Comparison of ENCODE assay signal across 8 mouse cellular contexts in genomic region chr7:99140984-99141918, GRCm38 (mm10). TPM values are rescaled to one million over a fixed set of nuclear protein-coding genes. Genes with fewer than 3 reads are reported as not detected.
A peak's percentile ranks its signal among the peaks of the same experiment; 100 is the strongest.
DNase-seq lines count a peak whose midpoint lies in the region; ATAC-seq and TF ChIP-seq lines count a peak whose summit lies in the region.

Uvrag (minus strand) TSS chr7:99141141.

- peak within 1 kb of the TSS; percentile 99 for H3K4me3 ChIP-seq in E14TG2a.4 (replicated peaks; ENCODE audit: low read length)
- H3K4me3 ChIP-seq in forebrain, embryonic 12.5 days (replicated peaks) = peak within 1 kb of the TSS; percentile 94
- H3K4me3 ChIP-seq in heart, postnatal 0 days (ENCODE audit: low read depth, low read length) = peak within 1 kb of the TSS; percentile 100
- peak within 1 kb of the TSS; percentile 92 for H3K4me3 ChIP-seq in liver, embryonic 16.5 days (ENCODE audit: low read depth, low read length)
- H3K4me3 ChIP-seq in neural tube, embryonic 13.5 days = peak within 1 kb of the TSS; percentile 98
- H3K4me3 ChIP-seq in testis, adult 2 months (ENCODE audit: control insufficient read depth, low read depth, low read length) = peak within 1 kb of the TSS; percentile 84

- H3K27me3 ChIP-seq in E14TG2a.4 (ENCODE audit: insufficient read depth, low read length) = peaks cover 17% of the 10 kb centered on the region
- H3K27me3 ChIP-seq in forebrain, embryonic 12.5 days = 0 out of 2 replicates have a peak, but pooled peaks cover 2% of the 10 kb centered on the region
- H3K27me3 ChIP-seq in heart, postnatal 0 days (ENCODE audit: control insufficient read depth, insufficient read depth, low read length) = no peaks in the 10 kb centered on the region
- no peaks in the 10 kb centered on the region for H3K27me3 ChIP-seq in liver, embryonic 16.5 days (ENCODE audit: control insufficient read depth, insufficient read depth, low read depth, low read length)
- H3K27me3 ChIP-seq in neural tube, embryonic 13.5 days = no peaks in the 10 kb centered on the region
- no peaks in the 10 kb centered on the region for H3K27me3 ChIP-seq in testis, adult 2 months (ENCODE audit: control insufficient read depth, insufficient read depth, low read length)

- no peak for TF ChIP-seq CTCF in E14TG2a.4 (conservative IDR thresholded peaks at IDR 0.05; ENCODE audit: low read length)
- TF ChIP-seq CTCF in heart, postnatal 0 days (IDR thresholded peaks at IDR 0.05; ENCODE audit: low read depth) = no peak
- TF ChIP-seq CTCF in testis, adult 2 months (IDR thresholded peaks at IDR 0.05; ENCODE audit: control insufficient read depth, insufficient read depth, insufficient replicate concordance, low read depth, low read length) = no peak

- under 1% methylated on average over 51 of the region's 51 CpGs for WGBS in forebrain, embryonic 12.5 days
- 1% methylated on average over 51 of the region's 51 CpGs for WGBS in heart, postnatal 0 days
- under 1% methylated on average over 51 of the region's 51 CpGs for WGBS in liver, embryonic 16.5 days (ENCODE audit: insufficient replicate concordance)
- under 1% methylated on average over 51 of the region's 51 CpGs for WGBS in neural tube, embryonic 13.5 days

- peak; percentile 99 for ATAC-seq in forebrain, embryonic 12.5 days (ENCODE audit: low FRiP score)
- peak; percentile 96 for ATAC-seq in heart, postnatal 0 days (ENCODE audit: insufficient read depth, low read depth)
- ATAC-seq in liver, embryonic 16.5 days (ENCODE audit: low read depth) = peak; percentile 94
- peak; percentile 99 for ATAC-seq in neural tube, embryonic 13.5 days (ENCODE audit: low read depth)

- peak; percentile 81 for TF ChIP-seq POLR2A in testis, adult 2 months (IDR thresholded peaks at IDR 0.05; ENCODE audit: control insufficient read depth, low read depth, low read length)

- H3K9me3 ChIP-seq in E14TG2a.4 (ENCODE audit: low read length) = no peaks in the 10 kb centered on the region
- no peaks in the 10 kb centered on the region for H3K9me3 ChIP-seq in forebrain, embryonic 12.5 days
- H3K9me3 ChIP-seq in heart, postnatal 0 days (replicated peaks; ENCODE audit: control insufficient read depth, low read length) = no peaks in the 10 kb centered on the region
- no peaks in the 10 kb centered on the region for H3K9me3 ChIP-seq in liver, embryonic 16.5 days (replicated peaks; ENCODE audit: control insufficient read depth, low read length)
- H3K9me3 ChIP-seq in neural tube, embryonic 13.5 days = no peaks in the 10 kb centered on the region

- H3K27ac ChIP-seq in forebrain, embryonic 12.5 days = peak within 1 kb of the TSS; percentile 87
- peak within 1 kb of the TSS; percentile 98 for H3K27ac ChIP-seq in heart, postnatal 0 days (ENCODE audit: low read depth)
- peak within 1 kb of the TSS; percentile 77 for H3K27ac ChIP-seq in liver, embryonic 16.5 days (ENCODE audit: low read length)
- H3K27ac ChIP-seq in neural tube, embryonic 13.5 days (replicated peaks) = peak within 1 kb of the TSS; percentile 93
- H3K27ac ChIP-seq in testis, adult 2 months (ENCODE audit: control insufficient read depth, insufficient read depth, low read depth, low read length) = peak within 1 kb of the TSS; percentile 80

- H3K9ac ChIP-seq in forebrain, embryonic 12.5 days = peak within 1 kb of the TSS; percentile 90
- peak within 1 kb of the TSS; percentile 95 for H3K9ac ChIP-seq in heart, postnatal 0 days (replicated peaks; ENCODE audit: low read depth, low read length)
- H3K9ac ChIP-seq in liver, embryonic 16.5 days (ENCODE audit: low read depth, low read length) = peak within 1 kb of the TSS; percentile 88
- peak within 1 kb of the TSS; percentile 92 for H3K9ac ChIP-seq in neural tube, embryonic 13.5 days

- peak within 1 kb of the TSS; percentile 72 for H3K4me2 ChIP-seq in forebrain, embryonic 12.5 days
- peak within 1 kb of the TSS; percentile 80 for H3K4me2 ChIP-seq in heart, postnatal 0 days (ENCODE audit: low read depth, low read length)
- H3K4me2 ChIP-seq in liver, embryonic 16.5 days (ENCODE audit: low read depth, low read length) = peak within 1 kb of the TSS; percentile 86
- H3K4me2 ChIP-seq in neural tube, embryonic 13.5 days = peak within 1 kb of the TSS; percentile 77

- H3K36me3 ChIP-seq in E14TG2a.4 (ENCODE audit: insufficient read depth, low read length) = no peaks in the 10 kb centered on the region
- no peaks in the 10 kb centered on the region for H3K36me3 ChIP-seq in forebrain, embryonic 12.5 days (replicated peaks)
- H3K36me3 ChIP-seq in heart, postnatal 0 days (replicated peaks; ENCODE audit: control insufficient read depth, insufficient read depth, low read length) = no peaks in the 10 kb centered on the region
- H3K36me3 ChIP-seq in liver, embryonic 16.5 days (ENCODE audit: control insufficient read depth, insufficient read depth) = no peaks in the 10 kb centered on the region
- no peaks in the 10 kb centered on the region for H3K36me3 ChIP-seq in neural tube, embryonic 13.5 days
- H3K36me3 ChIP-seq in testis, adult 2 months (ENCODE audit: control insufficient read depth, insufficient read depth, low read length) = no peaks in the 10 kb centered on the region

- DNase-seq in c-Kit-positive CD71-positive TER-119-positive erythroid progenitor cells, embryonic 14.5 days (ENCODE audit: low spot score) = peak; percentile 98
- peak; percentile 100 for DNase-seq in heart, postnatal 0 days (ENCODE audit: low spot score)
- DNase-seq in kidney, postnatal 4 days = peak; percentile 99

- no peak; the same call in 1 of the 2 replicates for TF ChIP-seq EP300 in heart, postnatal 0 days (IDR thresholded peaks at IDR 0.05; ENCODE audit: low read depth)

- peaks cover 35% of the 10 kb centered on the region for H3K4me1 ChIP-seq in E14TG2a.4 (replicated peaks; ENCODE audit: low read depth, low read length)
- H3K4me1 ChIP-seq in forebrain, embryonic 12.5 days = peaks cover 21% of the 10 kb centered on the region
- peaks cover 15% of the 10 kb centered on the region for H3K4me1 ChIP-seq in heart, postnatal 0 days (ENCODE audit: control insufficient read depth, insufficient read depth)
- H3K4me1 ChIP-seq in liver, embryonic 16.5 days (ENCODE audit: control insufficient read depth, low read depth, low read length) = peaks cover 34% of the 10 kb centered on the region
- peaks cover 25% of the 10 kb centered on the region for H3K4me1 ChIP-seq in neural tube, embryonic 13.5 days (replicated peaks)
- peaks cover 14% of the 10 kb centered on the region for H3K4me1 ChIP-seq in testis, adult 2 months (ENCODE audit: control insufficient read depth, insufficient read depth, low read length)

RNA-seq across cellular contexts. Expression of gene Uvrag, which starts in this region (rescaled TPM):
- polyA plus RNA-seq in forebrain, embryonic 12.5 days (2016; fragmentation: Nextera tagmentation; extraction: Ambion mirVana) = 14.8 and 16.1 TPM in 2 replicates
- total RNA-seq in heart, postnatal 0 days (2014; rRNA removed; ENCODE audit: low replicate concordance) = 37.2 and 38.1 TPM in 2 replicates
- polyA plus RNA-seq in heart, postnatal 0 days (2015; fragmentation: Nextera tagmentation; extraction: Ambion mirVana) = 11.1 and 11.8 TPM in 2 replicates
- polyA plus RNA-seq in liver, embryonic 16.5 days (2015; fragmentation: Nextera tagmentation; extraction: Ambion mirVana) = 7.6 and 8.2 TPM in 2 replicates
- 15.8 and 16.6 TPM in 2 replicates for polyA plus RNA-seq in neural tube, embryonic 13.5 days (2015; fragmentation: Nextera tagmentation; extraction: Ambion mirVana)
- polyA plus RNA-seq in testis, adult 2 months (2012; rRNA removed) = 2.6 and 3.3 TPM in 2 replicates

Comparison
In these comparisons a context has a peak if more than half of its experiments do, and no peak if none do; other contexts are left out.
1. Peak in every context shown above with its lines: DNase-seq, ATAC-seq, H3K4me3 ChIP-seq and H3K27ac ChIP-seq.